Mouse (Mus musculus): ENCODE measurements around the gene Auh.

- TF ChIP-seq GATA1 (IDR thresholded peaks at IDR 0.05; ENCODE audit: low read length) (no peak), TAL1 (IDR thresholded peaks at IDR 0.05; ENCODE audit: low read length) (no peak)
Observed at GRCm38 (mm10) chr13:52847071-52847470, 82.4 kb downstream of the Auh start.
